Mouse (Mus musculus) liver, adult 2 months (tissue): ENCODE measurements at regions not wholly inside any gene's neighbourhood (a gene's known extent, or its start where the extent isn't known, plus 50 kb on each side); places are given as distances from the start of the nearest gene placed in this dataset.

Experiments used
- CTCF ChIP-seq: fragments of 200-500 bp; IDR thresholded peaks from 2 replicates; pipeline ENCODE4 v1.5.1; 2011; ENCODE audit warnings: low read depth, low read length, control low read depth
- POLR2A ChIP-seq: fragments of 200-500 bp; IDR thresholded peaks from 2 replicates; pipeline ENCODE4 v1.6.1; 2011; ENCODE audit warnings: low read length, control low read depth; ENCODE audit not compliant: insufficient read depth; ENCODE audit errors: extremely low read depth

- TF ChIP-seq CTCF (no peak), POLR2A (no peak)
Observed at GRCm38 (mm10) chr4:154731345-154731744, 63.7 kb upstream of the Actrt2 start.
